Mouse (Mus musculus) spleen, adult 18-20 months (tissue): ENCODE measurements around the gene Gm4131.

Experiments used
- DNase-seq, 2 experiments: peaks; one replicate each; pipeline ENCODE4 v3.0.0; 2022; ENCODE audit warnings: mixed read lengths in 2 of 2

Gene Gm4131

GRCm38 (mm10) chr14:62455570-62455879 is 111.2 kb downstream of the Gm4131 start:
- no peak for DNase-seq

GRCm38 (mm10) chr14:62454760-62455569 is 111.8 kb downstream of the Gm4131 start:
- DNase-seq: no peak

GRCm38 (mm10) chr14:62454136-62454535 is 112.6 kb downstream of the Gm4131 start:
- DNase-seq: no peak

GRCm38 (mm10) chr14:62453276-62453675 is 113.4 kb downstream of the Gm4131 start:
- no peak for DNase-seq

GRCm38 (mm10) chr14:62450706-62451105 is 116.0 kb downstream of the Gm4131 start:
- DNase-seq: no peak

GRCm38 (mm10) chr14:62447214-62447548 is 119.5 kb downstream of the Gm4131 start:
- DNase-seq: no peak

GRCm38 (mm10) chr14:62446385-62447213 is 120.1 kb downstream of the Gm4131 start:
- no peak for DNase-seq

- DNase-seq: no peak
Measured at GRCm38 (mm10) chr14:62443840-62444430, 122.8 kb downstream of the Gm4131 start.

- DNase-seq: no peak
Measured at GRCm38 (mm10) chr14:62442971-62443370, 123.8 kb downstream of the Gm4131 start.

- no peak for DNase-seq
Measured at GRCm38 (mm10) chr14:62440036-62440435, 126.7 kb downstream of the Gm4131 start.

GRCm38 (mm10) chr14:62438236-62438635 is 128.5 kb downstream of the Gm4131 start:
- DNase-seq: no peak

GRCm38 (mm10) chr14:62437806-62438205 is 128.9 kb downstream of the Gm4131 start:
- DNase-seq: no peak

GRCm38 (mm10) chr14:62425277-62425691 is 141.4 kb downstream of the Gm4131 start:
- no peak for DNase-seq

GRCm38 (mm10) chr14:62422265-62422664 is 144.5 kb downstream of the Gm4131 start:
- DNase-seq: no peak

- no peak for DNase-seq
Measured at GRCm38 (mm10) chr14:62417501-62417900, 149.2 kb downstream of the Gm4131 start.

- no peak for DNase-seq
Measured at GRCm38 (mm10) chr14:62416742-62417134, 150.0 kb downstream of the Gm4131 start.

- no peak for DNase-seq
Measured at GRCm38 (mm10) chr14:62416007-62416741, 150.5 kb downstream of the Gm4131 start.
